Mouse (Mus musculus) hindbrain, embryonic 13.5 days (tissue): Measurements from ENCODE around the gene Lrrc31. TPM values are rescaled to one million over a fixed set of nuclear protein-coding genes. Genes with fewer than 3 reads are reported as not detected.

Experiments
- ATAC-seq: fragments of 200-750 bp; cut with Nextera tagmentation; 2 replicates; pipeline ENCODE4 v1.8.0; 2017; ENCODE audit warnings: moderate TSS enrichment; ENCODE audit not compliant: low FRiP score
- H3K27ac ChIP-seq: fragments of 300-500 bp; sonication (generic); 2 replicates; pipeline ENCODE4 v1.5.1; 2015; ENCODE audit warnings: inconsistent platforms, mild to moderate bottlenecking, moderate library complexity
- H3K27me3 ChIP-seq: fragments of 300-500 bp; sonication (generic); 2 replicates; pipeline ENCODE4 v1.6.1; 2015; ENCODE audit warnings: mild to moderate bottlenecking, inconsistent platforms
- H3K36me3 ChIP-seq: fragments of 300-500 bp; sonication (generic); 2 replicates; pipeline ENCODE4 v1.6.1; 2015; ENCODE audit warnings: mild to moderate bottlenecking, inconsistent platforms
- H3K4me1 ChIP-seq: fragments of 300-500 bp; sonication (generic); replicated peaks from 2 replicates; pipeline ENCODE4 v1.6.1; 2015; ENCODE audit warnings: inconsistent platforms
- H3K4me2 ChIP-seq: fragments of 300-500 bp; sonication (generic); 2 replicates; pipeline ENCODE4 v1.6.1; 2015; ENCODE audit warnings: inconsistent platforms, mild to moderate bottlenecking, moderate library complexity
- H3K4me3 ChIP-seq: fragments of 300-500 bp; sonication (generic); 2 replicates; pipeline ENCODE4 v1.5.1; 2015; ENCODE audit warnings: mild to moderate bottlenecking, inconsistent platforms
- H3K9ac ChIP-seq: fragments of 300-500 bp; sonication (generic); 2 replicates; pipeline ENCODE4 v1.6.1; 2015; ENCODE audit warnings: mild to moderate bottlenecking, inconsistent platforms
- H3K9me3 ChIP-seq: fragments of 300-500 bp; sonication (generic); 2 replicates; pipeline ENCODE4 v1.6.1; 2016; ENCODE audit warnings: inconsistent platforms
- WGBS: fragments of 180-500 bp; shearing (Covaris S2); methylation state at CpG from one replicate; pipeline ENCODE4 v1.1.7; 2015; 5-methylcytosine and 5-hydroxymethylcytosine counted together
- polyA plus RNA-seq: library from polyadenylated mRNA; unstranded; fragments of >200 nt; fragmentation: Nextera tagmentation; extraction: Ambion mirVana; gene quantifications from 2 replicates; pipeline ENCODE4 v1.2.1, GENCODE M21; 2015

The Lrrc31 gene
- polyA plus RNA-seq, 1 experiment from 2014 or later: 0.39 TPM

- Histone ChIP-seq H3K27ac (no peak overlapping the region), H3K36me3 (no peaks in the 10 kb centered on the region), H3K4me1 (no peaks in the 10 kb centered on the region), H3K4me3 (no peak overlapping the region), H3K9ac (no peak overlapping the region), H3K9me3 (no peaks in the 10 kb centered on the region), H3K27me3 (no peaks in the 10 kb centered on the region), H3K4me2 (no peak overlapping the region)
- 88% methylated on average over 9 of the region's 9 CpGs for WGBS
- no peak for ATAC-seq
Measured at GRCm38 (mm10) chr3:30658486-30658885, 41.2 kb downstream of the Lrrc31 start.

- no peak overlapping the region for H3K4me3 ChIP-seq
- no peak overlapping the region for H3K4me2 ChIP-seq
- peaks cover 10% of the 10 kb centered on the region for H3K27me3 ChIP-seq
- H3K4me1 ChIP-seq: 0 out of 2 replicates have a peak, but pooled peaks cover under 1% of the 10 kb centered on the region
- no peaks in the 10 kb centered on the region for H3K9me3 ChIP-seq
- H3K9ac ChIP-seq: no peak overlapping the region
- H3K27ac ChIP-seq: no peak overlapping the region
- WGBS: 92% methylated on average over 5 of the region's 5 CpGs
- ATAC-seq: no peak
- H3K36me3 ChIP-seq: no peaks in the 10 kb centered on the region
Measured at GRCm38 (mm10) chr3:30655937-30656336, 43.7 kb downstream of the Lrrc31 start.

- Histone ChIP-seq H3K9me3 (no peaks in the 10 kb centered on the region), H3K4me2 (peak overlapping the region; percentile 86), H3K4me1 (peaks cover 17% of the 10 kb centered on the region), H3K9ac (peak overlapping the region; percentile 66), H3K4me3 (peak overlapping the region; percentile 47), H3K27ac (no peak overlapping the region), H3K27me3 (peaks cover 47% of the 10 kb centered on the region), H3K36me3 (no peaks in the 10 kb centered on the region)
- under 1% methylated on average over 41 of the region's 41 CpGs for WGBS
- peak; percentile 81 for ATAC-seq
Measured at GRCm38 (mm10) chr3:30650062-30650841, 49.4 kb downstream of the Lrrc31 start.

GRCm38 (mm10) chr3:30648466-30648865 is 51.2 kb downstream of the Lrrc31 start:
- H3K4me1 ChIP-seq: peaks cover 17% of the 10 kb centered on the region
- no peaks in the 10 kb centered on the region for H3K36me3 ChIP-seq
- H3K9ac ChIP-seq: no peak overlapping the region
- WGBS: 89% methylated on average over 2 of the region's 2 CpGs
- no peaks in the 10 kb centered on the region for H3K9me3 ChIP-seq
- ATAC-seq: no peak
- H3K27me3 ChIP-seq: peaks cover 47% of the 10 kb centered on the region
- no peak overlapping the region for H3K4me3 ChIP-seq
- no peak overlapping the region for H3K4me2 ChIP-seq
- H3K27ac ChIP-seq: no peak overlapping the region

- no peak within 1 kb of the TSS for H3K27ac ChIP-seq
- ATAC-seq: peak; percentile 86
- peak within 1 kb of the TSS; percentile 63 for H3K9ac ChIP-seq
- no peaks in the 10 kb centered on the region for H3K36me3 ChIP-seq
- H3K27me3 ChIP-seq: peaks cover 47% of the 10 kb centered on the region
- H3K4me3 ChIP-seq: peak within 1 kb of the TSS; percentile 40
- 2% methylated on average over 25 of the region's 25 CpGs for WGBS
- H3K4me2 ChIP-seq: peak within 1 kb of the TSS; percentile 62
- peaks cover 17% of the 10 kb centered on the region for H3K4me1 ChIP-seq
- H3K9me3 ChIP-seq: no peaks in the 10 kb centered on the region
Measured at GRCm38 (mm10) chr3:30647440-30648090, 52.1 kb downstream of the Lrrc31 start, which contains the start of gene Lrrc34. Gene Lrrc34 (minus strand): TSS chr3:30647869.

GRCm38 (mm10) chr3:30646761-30647160 is 52.9 kb downstream of the Lrrc31 start:
- Histone ChIP-seq H3K4me1 (peaks cover 17% of the 10 kb centered on the region), H3K9me3 (no peaks in the 10 kb centered on the region), H3K27me3 (peaks cover 46% of the 10 kb centered on the region), H3K4me2 (no peak overlapping the region), H3K4me3 (no peak overlapping the region), H3K9ac (no peak overlapping the region), H3K27ac (no peak overlapping the region), H3K36me3 (no peaks in the 10 kb centered on the region)
- 49% methylated on average over 8 of the region's 8 CpGs for WGBS
- ATAC-seq: no peak

GRCm38 (mm10) chr3:30644207-30644606 is 55.4 kb downstream of the Lrrc31 start, which contains the start of gene Lrriq4:
Gene Lrriq4 (plus strand): TSS chr3:30644507.
- no peak within 1 kb of the TSS for H3K9ac ChIP-seq
- WGBS: 81% methylated on average over 2 of the region's 2 CpGs

GRCm38 (mm10) chr3:30635629-30636028 is 64.0 kb downstream of the Lrrc31 start:
- WGBS: 88% methylated on average over 4 of the region's 4 CpGs
- Histone ChIP-seq H3K27me3 (no peaks in the 10 kb centered on the region), H3K9ac (no peak overlapping the region), H3K4me3 (no peak overlapping the region), H3K9me3 (no peaks in the 10 kb centered on the region), H3K4me2 (no peak overlapping the region), H3K4me1 (no peaks in the 10 kb centered on the region), H3K27ac (no peak overlapping the region), H3K36me3 (no peaks in the 10 kb centered on the region)
- ATAC-seq: no peak

More at GRCm38 (mm10) chr3:30644207-30644606, 55.4 kb downstream of the Lrrc31 start, which contains the start of gene Lrriq4:
- Histone ChIP-seq H3K9me3 (no peaks in the 10 kb centered on the region), H3K4me3 (no peak within 1 kb of the TSS), H3K27ac (no peak within 1 kb of the TSS), H3K27me3 (peaks cover 20% of the 10 kb centered on the region), H3K4me2 (no peak within 1 kb of the TSS), H3K4me1 (peaks cover 5% of the 10 kb centered on the region), H3K36me3 (no peaks in the 10 kb centered on the region)
- no peak for ATAC-seq

- Histone ChIP-seq H3K4me2 (no peak overlapping the region), H3K36me3 (no peaks in the 10 kb centered on the region), H3K27me3 (no peaks in the 10 kb centered on the region), H3K4me3 (no peak overlapping the region), H3K9ac (no peak overlapping the region), H3K27ac (no peak overlapping the region), H3K4me1 (no peaks in the 10 kb centered on the region), H3K9me3 (no peaks in the 10 kb centered on the region)
- ATAC-seq: no peak
- WGBS: 70% methylated on average over 3 of the region's 3 CpGs
Measured at GRCm38 (mm10) chr3:30633681-30634080, 66.0 kb downstream of the Lrrc31 start.

Other genes with a start within 250 kb of the Lrrc31 start
- 12.3 and 18.4 TPM in 2 replicates for gene Mecom, start 151.8 kb downstream of the Lrrc31 start, polyA plus RNA-seq
- 0.25 and 0.28 TPM in 2 replicates for gene Actrt3, start 99.9 kb downstream of the Lrrc31 start, polyA plus RNA-seq
- gene Mynn, start 97.8 kb downstream of the Lrrc31 start, polyA plus RNA-seq: 34.6 and 35.0 TPM in 2 replicates
- 0.06 TPM in 1 of 2 replicates, not detected in the other for gene Lrriq4, start 55.3 kb downstream of the Lrrc31 start, polyA plus RNA-seq
- gene Lrrc34, start 52.0 kb downstream of the Lrrc31 start, polyA plus RNA-seq: 1.8 and 2.4 TPM in 2 replicates
- not detected in 2 replicates for gene Samd7, start 46.5 kb upstream of the Lrrc31 start, polyA plus RNA-seq
- gene Sec62, start 93.0 kb upstream of the Lrrc31 start, polyA plus RNA-seq: 104 and 107 TPM in 2 replicates
- gene Gpr160, start 156.1 kb upstream of the Lrrc31 start, polyA plus RNA-seq: 1.1 and 1.8 TPM in 2 replicates